26 mouse cellular contexts compared by ENCODE assay signal in genomic region chr4:138948257-138948656, GRCm38 (mm10). TPM values are rescaled to one million over a fixed set of nuclear protein-coding genes. Genes with fewer than 3 reads are reported as not detected.
"Had no signal": no experiment of that assay in that cellular context is flagged by ENCODE, and none has a peak within 500 bp of the region (broad histone marks: within the 10 kb centered on the region; RNA-seq: fewer than 3 reads in every experiment).

No protein-coding gene starts in this region.

- H3K4me3 ChIP-seq: left cerebral cortex, adult 2 months; liver, embryonic 13.5 days; megakaryocyte, embryonic 14.5 days; midbrain, embryonic 10.5 days; midbrain, embryonic 13.5 days; neural tube, embryonic 13.5 days; stomach, embryonic 15.5 days had no signal

- H3K9me3 ChIP-seq: liver, embryonic 13.5 days; midbrain, embryonic 10.5 days; midbrain, embryonic 13.5 days; stomach, embryonic 15.5 days had no signal

- H3K9ac ChIP-seq: liver, embryonic 13.5 days; midbrain, embryonic 13.5 days; neural tube, embryonic 13.5 days; stomach, embryonic 15.5 days had no signal

- DNase-seq: kidney, adult 18-20 months; kidney, postnatal 14 days; kidney, postnatal 4 days; layer of hippocampus, postnatal 36 days; liver, embryonic 13.5 days; lung, adult 2 months; lung, postnatal 36 days; retina, postnatal 1 day; right cerebral cortex, postnatal 25 days; spleen, adult 18-20 months; thymus, adult 18-20 months; thymus, postnatal 36 days had no signal

- ATAC-seq: midbrain, embryonic 13.5 days had no signal

- H3K4me1 ChIP-seq: midbrain, embryonic 13.5 days; neural tube, embryonic 13.5 days; stomach, embryonic 15.5 days had no signal

- H3K27ac ChIP-seq: left cerebral cortex, adult 2 months; liver, embryonic 13.5 days; midbrain, embryonic 10.5 days; midbrain, embryonic 13.5 days; neural tube, embryonic 13.5 days; stomach, embryonic 15.5 days had no signal

- H3K27me3 ChIP-seq: liver, embryonic 13.5 days; midbrain, embryonic 13.5 days; stomach, embryonic 15.5 days had no signal

- H3K36me3 ChIP-seq: liver, embryonic 13.5 days; midbrain, embryonic 10.5 days; midbrain, embryonic 13.5 days; neural tube, embryonic 13.5 days; stomach, embryonic 15.5 days had no signal

- H3K4me2 ChIP-seq: liver, embryonic 13.5 days; midbrain, embryonic 13.5 days; neural tube, embryonic 13.5 days; stomach, embryonic 15.5 days had no signal

RNA-seq across cellular contexts. Expression of gene Rnf186, which starts 18.7 kb away (rescaled TPM):
- total RNA-seq: layer of hippocampus, adult 18-20 months; layer of hippocampus, postnatal 10 days; layer of hippocampus, postnatal 36 days; left cerebral cortex, adult 2 months; left cerebral cortex, postnatal 10 days; left cerebral cortex, postnatal 36 days; neutrophil, adult 5-6 weeks had no signal
- polyA plus RNA-seq: limb, embryonic 11.5 days; limb, embryonic 14.5 days; midbrain, embryonic 10.5 days; neural tube, embryonic 13.5 days; testis, adult 2 months had no signal
